Mouse (Mus musculus): Measurements from ENCODE around the gene Lemd2.

The Lemd2 gene

DNA sequence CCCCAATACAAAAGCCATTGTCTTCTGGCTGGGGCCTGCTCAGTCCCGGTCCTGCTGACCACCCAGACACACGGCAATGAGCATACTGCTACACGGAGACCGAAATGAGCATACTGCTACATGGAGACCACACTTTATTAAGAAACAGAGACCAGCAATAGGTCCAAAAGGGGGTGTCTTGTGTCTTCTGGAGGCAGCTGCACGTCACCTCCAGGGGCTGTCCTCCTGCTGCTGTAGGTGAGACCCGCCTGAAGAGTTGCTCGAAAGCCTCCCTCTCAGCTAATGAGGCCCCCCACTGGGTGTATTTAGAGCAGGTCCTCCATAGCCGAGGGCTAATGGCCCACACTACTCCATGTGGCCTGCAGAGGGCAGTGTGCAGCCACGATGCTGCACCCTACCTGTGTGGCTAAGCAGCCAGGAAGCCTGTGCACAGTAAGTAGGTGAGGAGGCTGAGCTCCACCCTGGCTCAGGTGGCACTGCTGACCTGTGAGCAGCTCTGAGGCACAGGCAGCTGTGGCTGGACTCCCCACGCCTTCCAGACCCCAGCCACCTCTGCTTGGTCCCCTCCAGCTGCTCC is 14.5 kb downstream of the Lemd2 start:
- no peak for DNase-seq (ENCODE audit: low read depth, low spot score)

- DNase-seq (ENCODE audit: low read depth, low spot score), result no peak
Observed at GRCm38 (mm10) chr17:27188883-27189282, 15.4 kb downstream of the Lemd2 start.

DNA sequence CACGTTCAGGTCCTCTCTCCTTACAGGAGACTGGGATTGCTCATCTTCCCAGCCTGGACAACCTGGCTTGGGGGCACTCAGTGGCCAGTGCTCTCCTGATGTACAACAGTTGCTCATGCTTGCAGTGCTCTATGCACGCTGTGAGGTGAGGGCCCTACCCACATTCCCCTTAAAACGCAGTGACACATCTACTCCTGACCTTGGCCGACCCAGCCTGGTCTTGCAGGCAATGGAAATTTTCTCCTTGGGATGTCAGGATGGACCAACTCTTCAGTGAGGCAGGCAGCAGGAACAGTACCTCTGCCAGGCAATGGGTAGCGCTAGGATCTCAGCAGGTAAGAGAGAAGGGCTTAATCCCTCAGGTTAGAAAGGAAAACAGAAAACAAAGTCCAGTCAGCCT is 17.2 kb downstream of the Lemd2 start:
- DNase-seq (ENCODE audit: low read depth, low spot score), result no peak

- no peak for DNase-seq (ENCODE audit: low read depth, low spot score)
Observed at GRCm38 (mm10) chr17:27186068-27186467, 18.2 kb downstream of the Lemd2 start.

DNA sequence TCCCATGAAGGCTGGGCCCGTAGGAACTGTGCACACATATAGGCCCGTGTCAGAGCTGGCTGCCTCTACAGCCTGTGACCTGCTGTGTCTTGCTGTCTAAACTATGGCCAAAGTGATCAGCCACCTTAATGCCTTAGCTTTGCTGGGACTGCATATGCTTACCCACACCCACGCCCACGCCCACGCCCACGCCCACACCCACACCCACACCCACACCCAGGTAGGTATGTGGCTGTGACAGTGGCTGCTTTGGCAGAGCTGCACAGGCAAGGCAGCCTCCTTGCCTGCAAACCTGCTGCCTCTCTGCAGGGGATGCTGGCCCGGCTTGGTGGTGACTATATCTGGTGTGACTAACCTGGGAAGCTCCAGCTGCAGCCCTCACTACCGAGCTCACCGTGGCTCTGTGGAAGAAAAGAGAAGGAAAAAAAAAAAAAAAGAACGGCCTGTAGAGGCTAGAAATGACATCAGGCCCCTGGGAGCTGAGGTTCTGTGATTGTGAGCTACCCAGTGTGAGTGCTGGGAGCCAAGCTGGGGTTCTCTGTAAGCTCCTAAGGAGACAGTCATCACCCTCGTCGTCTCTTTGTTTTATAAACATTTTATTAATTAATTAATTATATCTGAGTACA is 20.5 kb downstream of the Lemd2 start:
- no peak for DNase-seq (ENCODE audit: low read depth, low spot score)

- DNase-seq (ENCODE audit: low read depth, low spot score), result no peak
Observed at GRCm38 (mm10) chr17:27182401-27182800, 21.9 kb downstream of the Lemd2 start.

GRCm38 (mm10) chr17:27181666-27182065 is 22.6 kb downstream of the Lemd2 start:
- DNase-seq (ENCODE audit: low read depth, low spot score), result no peak

DNA sequence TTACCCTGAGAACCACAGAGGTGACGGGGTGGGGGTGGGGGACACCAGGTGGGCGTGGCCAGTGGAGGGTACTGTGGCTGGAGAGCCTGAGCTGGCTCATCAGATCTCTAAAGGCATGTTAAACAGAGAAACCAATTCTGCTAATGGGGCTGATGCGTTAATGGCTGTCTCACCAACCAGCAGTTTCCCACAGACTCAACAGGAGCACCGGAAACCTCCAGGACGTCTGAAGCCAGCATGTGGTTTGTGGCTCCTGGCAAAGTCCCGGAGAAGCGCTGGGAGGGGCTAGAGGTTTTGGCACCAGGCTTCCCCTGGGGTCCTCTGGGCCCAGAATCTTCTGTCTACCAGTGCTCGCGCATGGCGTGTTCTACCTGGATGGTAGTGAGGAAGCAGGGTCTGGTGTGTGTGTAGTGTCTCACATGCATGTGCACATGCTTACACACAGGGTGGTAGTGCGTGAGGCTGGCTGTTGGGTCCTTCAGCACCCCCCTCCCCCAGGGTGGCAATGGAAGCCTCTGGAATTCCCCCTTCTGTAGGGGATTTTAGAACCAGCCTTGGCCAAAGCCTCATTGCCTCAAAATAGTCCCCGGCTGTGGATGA is 24.5 kb downstream of the Lemd2 start:
- no peak for DNase-seq (ENCODE audit: low read depth, low spot score)

GRCm38 (mm10) chr17:27178427-27179177 is 25.7 kb downstream of the Lemd2 start:
- DNase-seq (ENCODE audit: low read depth, low spot score), result no peak

- no peak for DNase-seq (ENCODE audit: low read depth, low spot score)
Observed at GRCm38 (mm10) chr17:27178019-27178418, 26.2 kb downstream of the Lemd2 start.

DNA sequence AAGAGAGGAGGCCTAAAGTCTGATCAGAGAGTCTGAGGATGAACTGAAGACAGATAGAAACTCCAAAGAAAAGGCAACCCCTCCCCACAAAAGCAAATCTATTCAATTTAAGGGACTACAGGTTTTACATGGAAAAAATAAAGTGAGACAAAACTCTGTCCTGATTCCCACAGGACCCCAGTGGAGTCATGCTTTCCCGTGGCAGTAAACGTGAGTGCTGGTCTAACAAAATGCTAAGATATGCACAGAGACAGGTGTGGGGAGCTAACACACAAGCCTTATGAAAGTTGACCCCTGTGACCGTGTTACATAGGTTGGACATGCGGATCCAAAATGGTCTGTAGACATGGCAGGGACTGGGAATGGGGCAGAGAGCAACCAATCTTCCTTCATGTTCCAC is 27.5 kb downstream of the Lemd2 start:
- no peak for DNase-seq (ENCODE audit: low read depth, low spot score)

DNA sequence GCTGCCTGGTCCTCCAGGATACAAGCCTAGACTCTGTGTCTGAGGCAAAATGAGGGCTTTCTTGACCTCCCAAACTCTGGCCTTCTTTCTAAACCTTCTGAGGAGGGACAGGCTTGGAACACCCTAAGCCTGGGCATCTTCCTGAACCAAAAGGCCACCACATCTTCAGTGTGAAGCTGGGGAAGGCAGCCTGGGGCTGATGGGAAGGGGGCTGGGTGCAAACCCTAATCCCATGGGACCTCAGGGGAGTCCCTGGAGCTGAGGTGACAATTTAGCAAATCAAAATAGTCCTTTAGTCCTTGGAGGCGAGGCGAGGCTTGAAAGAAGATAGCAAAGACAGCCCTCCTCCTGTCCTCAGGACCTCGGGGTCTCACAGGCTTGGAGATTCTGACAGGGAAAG is 28.0 kb downstream of the Lemd2 start:
- DNase-seq (ENCODE audit: low read depth, low spot score), result no peak

- no peak for DNase-seq (ENCODE audit: low read depth, low spot score)
Observed at GRCm38 (mm10) chr17:27175196-27175874, 28.9 kb downstream of the Lemd2 start.

DNA sequence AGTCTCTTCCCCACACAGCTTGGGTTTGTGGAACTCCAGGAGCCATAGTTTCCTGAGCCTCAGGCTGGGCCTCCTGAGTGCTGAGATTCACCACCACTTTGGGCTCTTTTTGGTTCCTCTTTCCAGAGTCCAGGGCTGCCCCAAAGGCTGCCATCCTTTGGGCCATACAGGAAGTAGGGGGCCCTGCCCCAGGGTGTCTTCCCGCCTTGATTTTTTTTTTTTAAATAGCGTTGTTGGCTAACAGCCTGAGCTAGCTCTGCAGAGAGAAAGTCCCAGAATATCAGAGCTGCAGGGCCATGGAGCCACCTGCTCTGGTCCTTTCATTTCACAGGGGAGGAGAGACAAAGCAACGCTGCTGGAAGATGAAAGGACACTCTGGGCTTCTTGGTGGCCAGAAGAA is 30.6 kb downstream of the Lemd2 start:
- DNase-seq (ENCODE audit: low read depth, low spot score), result no peak

GRCm38 (mm10) chr17:27172459-27172858 is 31.8 kb downstream of the Lemd2 start:
- DNase-seq (ENCODE audit: low read depth, low spot score), result no peak

GRCm38 (mm10) chr17:27171121-27171520 is 33.1 kb downstream of the Lemd2 start:
- DNase-seq (ENCODE audit: low read depth, low spot score), result no peak

DNA sequence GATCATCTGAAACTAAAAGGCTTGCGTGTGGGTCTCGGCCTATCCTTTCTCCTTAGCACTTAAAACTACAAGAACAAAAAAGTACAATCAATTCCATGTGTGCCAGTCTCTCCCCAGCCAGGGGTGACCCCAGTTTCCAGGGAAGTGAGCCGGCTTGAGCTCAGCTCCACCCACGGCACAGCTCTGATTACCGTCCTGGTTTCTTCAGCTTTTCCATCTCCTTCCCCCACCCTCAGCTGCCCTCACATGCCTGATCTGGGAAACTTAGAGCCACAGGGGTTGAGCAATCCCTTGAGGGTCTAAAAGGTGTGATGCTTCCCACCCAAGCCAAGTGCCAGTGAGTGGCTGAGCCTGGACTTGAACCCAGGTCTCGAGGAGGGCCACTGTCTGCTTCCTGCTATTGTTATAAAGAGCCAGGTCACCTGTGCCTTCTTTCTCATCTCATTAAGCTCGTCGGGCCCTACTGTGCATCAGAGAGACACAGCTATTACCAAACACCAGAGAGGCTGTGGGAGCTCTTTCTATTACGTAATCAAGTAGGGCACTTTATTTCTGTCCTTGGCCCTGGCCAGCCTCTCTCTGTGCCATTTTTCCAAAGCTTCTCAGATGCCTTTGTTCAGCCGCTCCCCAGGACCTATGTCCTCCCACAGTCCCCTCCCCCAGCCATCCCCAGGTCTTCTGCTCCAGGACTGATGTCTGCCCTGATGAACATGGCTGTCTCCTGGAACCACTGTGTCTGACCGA is 34.1 kb downstream of the Lemd2 start:
- DNase-seq (ENCODE audit: low read depth, low spot score), result no peak

- DNase-seq (ENCODE audit: low read depth, low spot score), result no peak
Observed at GRCm38 (mm10) chr17:27168569-27168968, 35.7 kb downstream of the Lemd2 start.

DNA sequence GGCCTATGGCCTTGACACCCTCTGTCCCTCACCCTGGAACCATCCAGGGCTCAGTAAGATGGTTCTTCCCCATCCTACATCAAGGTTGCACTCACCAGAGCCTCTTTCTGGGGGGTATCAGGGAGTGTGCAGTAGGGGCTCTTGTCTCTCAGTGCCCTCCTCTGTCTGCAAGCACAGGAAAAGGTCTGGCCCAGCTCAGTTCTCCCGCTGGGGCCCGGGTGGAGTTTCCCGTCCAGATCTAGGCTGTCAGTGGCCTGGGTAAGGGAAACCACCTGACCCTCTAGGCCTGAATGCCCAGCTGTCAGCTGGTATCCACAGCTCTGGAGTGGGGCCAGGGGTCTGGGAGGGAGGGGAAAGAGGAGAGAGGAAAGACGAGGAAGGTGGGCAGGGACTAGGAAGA is 36.7 kb downstream of the Lemd2 start, which contains the start of gene Ip6k3:
Gene Ip6k3, minus strand, starts transcription at position 251 of the 400 bp plus-strand sequence.
- DNase-seq (ENCODE audit: low read depth, low spot score), result no peak

DNA sequence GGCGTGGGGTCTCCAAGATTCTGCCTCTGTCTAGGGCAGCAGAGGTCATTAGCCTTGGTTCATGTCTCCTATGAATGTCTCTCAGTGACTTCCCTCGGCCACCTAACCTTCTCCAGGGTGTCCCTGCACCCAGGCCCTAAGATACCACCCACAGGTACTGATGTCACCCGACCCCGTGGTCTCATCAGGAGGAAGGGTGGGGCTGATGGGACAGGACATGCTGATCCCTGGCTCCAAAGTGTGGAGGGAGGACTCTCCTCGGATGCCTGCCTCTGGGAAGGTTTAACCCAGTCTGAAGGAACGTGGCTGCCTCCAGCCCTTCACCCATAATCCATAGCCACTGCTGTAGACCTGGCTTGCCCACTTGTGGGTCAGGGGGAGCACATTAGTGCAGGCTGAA is 37.4 kb downstream of the Lemd2 start:
- DNase-seq (ENCODE audit: low read depth, low spot score), result no peak

DNA sequence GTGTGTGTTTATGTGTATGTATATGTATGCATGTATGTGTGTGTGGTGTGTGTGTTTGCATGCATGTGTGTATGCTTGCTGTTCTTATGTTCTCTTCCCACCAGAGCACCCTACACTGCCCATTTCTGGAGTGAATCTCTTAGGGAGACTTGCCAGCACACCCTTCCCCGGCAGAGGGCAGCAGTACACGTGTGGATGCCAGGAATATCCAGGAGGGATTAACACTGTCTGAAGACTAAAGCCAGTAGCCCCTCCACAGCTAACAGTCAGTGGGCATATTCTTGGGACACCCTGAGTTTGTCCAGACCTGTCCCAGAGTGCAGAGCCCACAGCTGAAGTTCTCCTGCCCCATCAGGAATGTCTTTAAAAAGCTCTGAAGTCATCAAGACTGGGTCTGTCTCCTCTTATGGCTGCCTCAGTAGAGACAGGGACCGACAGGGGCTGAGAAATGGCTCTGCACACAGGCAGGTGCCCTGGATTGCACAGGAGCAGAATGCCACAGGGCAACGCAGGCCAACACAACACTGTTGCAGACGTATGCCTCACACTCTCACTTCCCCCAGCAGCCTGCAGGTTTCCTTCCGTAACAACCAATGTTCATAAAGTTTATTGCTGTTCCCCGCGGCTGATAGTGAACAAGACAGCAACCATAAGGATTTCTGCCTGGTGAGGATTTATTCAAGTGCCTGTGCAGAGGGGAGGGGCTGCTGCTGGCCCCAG is 39.1 kb downstream of the Lemd2 start:
- no peak for DNase-seq (ENCODE audit: low read depth, low spot score)
